Mouse (Mus musculus) neural tube, embryonic 15.5 days (tissue): ENCODE data around the gene Uqcc3. TPM values are rescaled to one million over a fixed set of nuclear protein-coding genes. Genes with fewer than 3 reads are reported as not detected.
"Not testable (repeated sequence)": the region's sequence is repeated elsewhere in the genome, so short reads cannot be mapped to it uniquely, and the experiment has no call there.

ENCODE experiments used
- ATAC-seq: fragments of 200-750 bp; cut with Nextera tagmentation; 2 replicates; pipeline ENCODE4 v1.8.0; 2017; ENCODE audit warnings: mild to moderate bottlenecking, moderate TSS enrichment, moderate library complexity; ENCODE audit not compliant: low FRiP score
- H3K27ac ChIP-seq: fragments of 300-500 bp; sonication (generic); replicated peaks from 2 replicates; pipeline ENCODE4 v1.5.1; 2015; ENCODE audit warnings: mild to moderate bottlenecking, inconsistent platforms
- H3K27me3 ChIP-seq: fragments of 300-500 bp; sonication (generic); replicated peaks from 2 replicates; pipeline ENCODE4 v1.6.1; 2015; ENCODE audit warnings: inconsistent platforms
- H3K36me3 ChIP-seq: fragments of 300-500 bp; sonication (generic); 2 replicates; pipeline ENCODE4 v1.6.1; 2015; ENCODE audit warnings: inconsistent platforms
- H3K4me1 ChIP-seq: fragments of 300-500 bp; sonication (generic); 2 replicates; pipeline ENCODE4 v1.6.1; 2015; ENCODE audit warnings: inconsistent platforms
- H3K4me2 ChIP-seq: fragments of 300-500 bp; sonication (generic); 2 replicates; pipeline ENCODE4 v1.6.1; 2015; ENCODE audit warnings: inconsistent platforms, mild to moderate bottlenecking, moderate library complexity
- H3K4me3 ChIP-seq: fragments of 300-500 bp; sonication (generic); replicated peaks from 2 replicates; pipeline ENCODE4 v1.5.1; 2015; ENCODE audit warnings: mild to moderate bottlenecking, inconsistent platforms
- H3K9ac ChIP-seq: fragments of 300-500 bp; sonication (generic); replicated peaks from 2 replicates; pipeline ENCODE4 v1.6.1; 2015; ENCODE audit warnings: mild to moderate bottlenecking, inconsistent platforms
- H3K9me3 ChIP-seq: fragments of 300-500 bp; sonication (generic); replicated peaks from 2 replicates; pipeline ENCODE4 v1.6.1; 2016; ENCODE audit warnings: inconsistent platforms
- WGBS: fragments of 180-500 bp; shearing (Covaris S2); methylation state at CpG from one replicate; pipeline ENCODE4 v1.1.7; 2015; ENCODE audit warnings: mixed read lengths; 5-methylcytosine and 5-hydroxymethylcytosine counted together
- polyA plus RNA-seq: library from polyadenylated mRNA; unstranded; fragments of >200 nt; fragmentation: Nextera tagmentation; extraction: Ambion mirVana; gene quantifications from 2 replicates; pipeline ENCODE4 v1.2.1, GENCODE M21; 2015

Uqcc3 gene
- polyA plus RNA-seq, 1 experiment from 2014 or later = 62.6 TPM

GRCm38 (mm10) chr19:8870838-8871237, 9.9 kb downstream of the Uqcc3 start:
- peak; percentile 36 for ATAC-seq
- H3K9me3 ChIP-seq = no peaks in the 10 kb centered on the region
- peak overlapping the region; percentile 98 for H3K9ac ChIP-seq
- H3K4me2 ChIP-seq = peak overlapping the region; percentile 96
- peaks cover 27% of the 10 kb centered on the region for H3K36me3 ChIP-seq
- WGBS = 52% methylated on average over 9 of the region's 9 CpGs
- no peaks in the 10 kb centered on the region for H3K27me3 ChIP-seq
- H3K27ac ChIP-seq = peak overlapping the region; percentile 84
- H3K4me3 ChIP-seq = peak overlapping the region; percentile 86
- peaks cover 20% of the 10 kb centered on the region for H3K4me1 ChIP-seq

- H3K4me1 ChIP-seq = peaks cover 20% of the 10 kb centered on the region
- peaks cover 22% of the 10 kb centered on the region for H3K36me3 ChIP-seq
- H3K4me3 ChIP-seq, H3K27me3 ChIP-seq, ATAC-seq, H3K9ac ChIP-seq, H3K27ac ChIP-seq, H3K9me3 ChIP-seq: not testable (repeated sequence)
- WGBS = 81% methylated on average over 3 of the region's 3 CpGs
- peak overlapping the region; percentile 96; the same call in 1 of the 2 replicates for H3K4me2 ChIP-seq
Measured at GRCm38 (mm10) chr19:8870381-8870780, 10.3 kb downstream of the Uqcc3 start.

- H3K4me3 ChIP-seq = no peak overlapping the region
- ATAC-seq = no peak
- H3K27ac ChIP-seq = no peak overlapping the region
- no peak overlapping the region for H3K4me2 ChIP-seq
- no peaks in the 10 kb centered on the region for H3K36me3 ChIP-seq
- H3K27me3 ChIP-seq = no peaks in the 10 kb centered on the region
- no peaks in the 10 kb centered on the region for H3K4me1 ChIP-seq
- 86% methylated on average over 6 of the region's 6 CpGs for WGBS
- H3K9me3 ChIP-seq = no peaks in the 10 kb centered on the region
- H3K9ac ChIP-seq = no peak overlapping the region
Measured at GRCm38 (mm10) chr19:8864265-8864664, 16.5 kb downstream of the Uqcc3 start.

GRCm38 (mm10) chr19:8859018-8859417, 21.7 kb downstream of the Uqcc3 start:
- Histone ChIP-seq H3K4me1 (no peaks in the 10 kb centered on the region), H3K27me3 (no peaks in the 10 kb centered on the region), H3K4me2 (no peak overlapping the region), H3K36me3 (no peaks in the 10 kb centered on the region), H3K4me3 (no peak overlapping the region), H3K27ac (no peak overlapping the region), H3K9ac (no peak overlapping the region), H3K9me3 (no peaks in the 10 kb centered on the region)
- 28% methylated on average over 1 of the region's 1 CpGs for WGBS
- ATAC-seq = no peak

GRCm38 (mm10) chr19:8857689-8858088, 23.0 kb downstream of the Uqcc3 start:
- Histone ChIP-seq H3K27ac (no peak overlapping the region), H3K4me1 (no peaks in the 10 kb centered on the region), H3K36me3 (no peaks in the 10 kb centered on the region), H3K27me3 (no peaks in the 10 kb centered on the region), H3K9ac (no peak overlapping the region), H3K9me3 (no peaks in the 10 kb centered on the region), H3K4me3 (no peak overlapping the region), H3K4me2 (no peak overlapping the region)
- ATAC-seq = no peak
- WGBS = 60% methylated on average over 4 of the region's 4 CpGs

GRCm38 (mm10) chr19:8853117-8853516, 27.6 kb downstream of the Uqcc3 start:
- ATAC-seq = no peak
- Histone ChIP-seq H3K9ac (no peak overlapping the region), H3K27ac (no peak overlapping the region), H3K27me3 (no peaks in the 10 kb centered on the region), H3K36me3 (peaks cover 11% of the 10 kb centered on the region), H3K9me3 (no peaks in the 10 kb centered on the region), H3K4me3 (no peak overlapping the region), H3K4me2 (no peak overlapping the region), H3K4me1 (0 out of 2 replicates have a peak, but pooled peaks cover 7% of the 10 kb centered on the region)
- 88% methylated on average over 3 of the region's 3 CpGs for WGBS

GRCm38 (mm10) chr19:8852236-8852928, 28.3 kb downstream of the Uqcc3 start:
- Histone ChIP-seq H3K4me2 (no peak overlapping the region), H3K27ac (no peak overlapping the region), H3K4me1 (0 out of 2 replicates have a peak, but pooled peaks cover 7% of the 10 kb centered on the region), H3K9ac (no peak overlapping the region), H3K4me3 (no peak overlapping the region), H3K27me3 (no peaks in the 10 kb centered on the region), H3K9me3 (no peaks in the 10 kb centered on the region), H3K36me3 (peaks cover 17% of the 10 kb centered on the region)
- no peak for ATAC-seq
- 58% methylated on average over 10 of the region's 10 CpGs for WGBS

GRCm38 (mm10) chr19:8851639-8852038, 29.1 kb downstream of the Uqcc3 start:
- ATAC-seq = no peak
- Histone ChIP-seq H3K27ac (no peak overlapping the region), H3K27me3 (no peaks in the 10 kb centered on the region), H3K9ac (no peak overlapping the region), H3K9me3 (no peaks in the 10 kb centered on the region), H3K4me1 (0 out of 2 replicates have a peak, but pooled peaks cover 7% of the 10 kb centered on the region), H3K36me3 (peaks cover 24% of the 10 kb centered on the region), H3K4me3 (no peak overlapping the region), H3K4me2 (no peak overlapping the region)
- WGBS = 51% methylated on average over 7 of the region's 7 CpGs

GRCm38 (mm10) chr19:8850402-8850901, 30.3 kb downstream of the Uqcc3 start, which contains the start of gene Lrrn4cl:
Gene Lrrn4cl, plus strand, starts transcription at chr19:8850768.
- WGBS = 38% methylated on average over 7 of the region's 7 CpGs

GRCm38 (mm10) chr19:8848356-8848755, 32.4 kb downstream of the Uqcc3 start:
- no peak overlapping the region for H3K9ac ChIP-seq
- 87% methylated on average over 5 of the region's 5 CpGs for WGBS
- H3K27ac ChIP-seq = no peak overlapping the region
- no peak overlapping the region for H3K4me2 ChIP-seq
- no peaks in the 10 kb centered on the region for H3K9me3 ChIP-seq
- no peak overlapping the region for H3K4me3 ChIP-seq
- H3K27me3 ChIP-seq = no peaks in the 10 kb centered on the region
- no peak for ATAC-seq
- H3K36me3 ChIP-seq = peaks cover 37% of the 10 kb centered on the region
- H3K4me1 ChIP-seq = peaks cover 18% of the 10 kb centered on the region; the same call in 1 of the 2 replicates

More at GRCm38 (mm10) chr19:8850402-8850901, 30.3 kb downstream of the Uqcc3 start, which contains the start of gene Lrrn4cl:
- H3K27ac ChIP-seq = peak within 1 kb of the TSS; percentile 28; the same call in 1 of the 2 replicates
- H3K27me3 ChIP-seq = no peaks in the 10 kb centered on the region
- H3K9me3 ChIP-seq = no peaks in the 10 kb centered on the region
- peak within 1 kb of the TSS; percentile 20; the same call in 1 of the 2 replicates for H3K4me2 ChIP-seq
- no peak within 1 kb of the TSS for H3K4me3 ChIP-seq
- 0 out of 2 replicates have a peak, but pooled peaks cover 7% of the 10 kb centered on the region for H3K4me1 ChIP-seq
- H3K9ac ChIP-seq = no peak within 1 kb of the TSS
- ATAC-seq = peak; percentile 48; the same call in 1 of the 2 replicates
- H3K36me3 ChIP-seq = peaks cover 36% of the 10 kb centered on the region

GRCm38 (mm10) chr19:8844371-8845129, 36.2 kb downstream of the Uqcc3 start:
- 54% methylated on average over 5 of the region's 5 CpGs for WGBS
- H3K4me3 ChIP-seq = no peak overlapping the region
- no peak overlapping the region for H3K4me2 ChIP-seq
- no peak overlapping the region for H3K9ac ChIP-seq
- peaks cover 47% of the 10 kb centered on the region for H3K36me3 ChIP-seq
- H3K9me3 ChIP-seq = no peaks in the 10 kb centered on the region
- peaks cover 38% of the 10 kb centered on the region for H3K4me1 ChIP-seq
- H3K27ac ChIP-seq = no peak overlapping the region
- ATAC-seq = no peak
- H3K27me3 ChIP-seq = no peaks in the 10 kb centered on the region
